Mouse (Mus musculus): ENCODE results near the gene Calhm6. TPM values are rescaled to one million over a fixed set of nuclear protein-coding genes. Genes with fewer than 3 reads are reported as not detected.

Calhm6 gene
- polyA plus RNA-seq, 1 experiment, result not detected

GRCm38 (mm10) chr10:34110863-34111465 lies 16.8 kb downstream of the Calhm6 start:
- Histone ChIP-seq H3K4me3 (ENCODE audit: control insufficient read depth, low read depth, low read length) (no peak overlapping the region), H3K27ac (ENCODE audit: control insufficient read depth, insufficient read depth, low read depth, low read length) (no peak overlapping the region), H3K4me1 (ENCODE audit: control insufficient read depth, insufficient read depth, low read length) (no peaks in the 10 kb centered on the region; the same call in 1 of the 2 replicates), H3K27me3 (ENCODE audit: control insufficient read depth, insufficient read depth, low read length) (no peaks in the 10 kb centered on the region), H3K36me3 (ENCODE audit: control insufficient read depth, insufficient read depth, low read length) (no peaks in the 10 kb centered on the region)
- no peak for TF ChIP-seq POLR2A (IDR thresholded peaks at IDR 0.05; ENCODE audit: control insufficient read depth, low read depth, low read length)
- no peak for TF ChIP-seq CTCF (IDR thresholded peaks at IDR 0.05; ENCODE audit: control insufficient read depth, insufficient read depth, insufficient replicate concordance, low read depth, low read length)

- no peaks in the 10 kb centered on the region for H3K36me3 ChIP-seq (ENCODE audit: control insufficient read depth, insufficient read depth, low read length)
- TF ChIP-seq CTCF (IDR thresholded peaks at IDR 0.05; ENCODE audit: control insufficient read depth, insufficient read depth, insufficient replicate concordance, low read depth, low read length) (no peak), POLR2A (IDR thresholded peaks at IDR 0.05; ENCODE audit: control insufficient read depth, low read depth, low read length) (no peak)
- H3K27ac ChIP-seq (ENCODE audit: control insufficient read depth, insufficient read depth, low read depth, low read length), result no peak within 1 kb of the TSS
- H3K4me3 ChIP-seq (ENCODE audit: control insufficient read depth, low read depth, low read length), result peak within 1 kb of the TSS; percentile 17; the same call in 1 of the 2 replicates
- H3K4me1 ChIP-seq (ENCODE audit: control insufficient read depth, insufficient read depth, low read length), result peaks cover 3% of the 10 kb centered on the region; the same call in 1 of the 2 replicates
- H3K27me3 ChIP-seq (ENCODE audit: control insufficient read depth, insufficient read depth, low read length), result no peaks in the 10 kb centered on the region
Measured at GRCm38 (mm10) chr10:34096418-34096883, 31.3 kb downstream of the Calhm6 start, which contains the start of gene Calhm5. TSS of gene Calhm5 (minus strand) at chr10:34096519.

- Histone ChIP-seq H3K27me3 (ENCODE audit: control insufficient read depth, insufficient read depth, low read length) (no peaks in the 10 kb centered on the region), H3K36me3 (ENCODE audit: control insufficient read depth, insufficient read depth, low read length) (no peaks in the 10 kb centered on the region), H3K27ac (ENCODE audit: control insufficient read depth, insufficient read depth, low read depth, low read length) (no peak overlapping the region), H3K4me1 (ENCODE audit: control insufficient read depth, insufficient read depth, low read length) (peaks cover 3% of the 10 kb centered on the region; the same call in 1 of the 2 replicates), H3K4me3 (ENCODE audit: control insufficient read depth, low read depth, low read length) (peak overlapping the region; percentile 17; the same call in 1 of the 2 replicates)
- TF ChIP-seq POLR2A (IDR thresholded peaks at IDR 0.05; ENCODE audit: control insufficient read depth, low read depth, low read length) (no peak), CTCF (IDR thresholded peaks at IDR 0.05; ENCODE audit: control insufficient read depth, insufficient read depth, insufficient replicate concordance, low read depth, low read length) (no peak)
Measured at GRCm38 (mm10) chr10:34095964-34096363, 31.8 kb downstream of the Calhm6 start.

- Histone ChIP-seq H3K27ac (ENCODE audit: control insufficient read depth, insufficient read depth, low read depth, low read length) (no peak overlapping the region), H3K4me3 (ENCODE audit: control insufficient read depth, low read depth, low read length) (no peak overlapping the region)
- TF ChIP-seq CTCF (IDR thresholded peaks at IDR 0.05; ENCODE audit: control insufficient read depth, insufficient read depth, insufficient replicate concordance, low read depth, low read length) (no peak), POLR2A (IDR thresholded peaks at IDR 0.05; ENCODE audit: control insufficient read depth, low read depth, low read length) (no peak)
Measured at GRCm38 (mm10) chr10:34095147-34095546, 32.6 kb downstream of the Calhm6 start.

GRCm38 (mm10) chr10:34091888-34092287 lies 35.9 kb downstream of the Calhm6 start:
- H3K36me3 ChIP-seq (ENCODE audit: control insufficient read depth, insufficient read depth, low read length), result no peaks in the 10 kb centered on the region
- H3K4me3 ChIP-seq (ENCODE audit: control insufficient read depth, low read depth, low read length), result no peak overlapping the region
- no peaks in the 10 kb centered on the region for H3K27me3 ChIP-seq (ENCODE audit: control insufficient read depth, insufficient read depth, low read length)
- TF ChIP-seq CTCF (IDR thresholded peaks at IDR 0.05; ENCODE audit: control insufficient read depth, insufficient read depth, insufficient replicate concordance, low read depth, low read length) (no peak), POLR2A (IDR thresholded peaks at IDR 0.05; ENCODE audit: control insufficient read depth, low read depth, low read length) (no peak)
- no peak overlapping the region for H3K27ac ChIP-seq (ENCODE audit: control insufficient read depth, insufficient read depth, low read depth, low read length)
- H3K4me1 ChIP-seq (ENCODE audit: control insufficient read depth, insufficient read depth, low read length), result peaks cover 3% of the 10 kb centered on the region; the same call in 1 of the 2 replicates

More at GRCm38 (mm10) chr10:34095147-34095546, 32.6 kb downstream of the Calhm6 start:
- Histone ChIP-seq H3K36me3 (ENCODE audit: control insufficient read depth, insufficient read depth, low read length) (no peaks in the 10 kb centered on the region), H3K4me1 (ENCODE audit: control insufficient read depth, insufficient read depth, low read length) (peaks cover 3% of the 10 kb centered on the region; the same call in 1 of the 2 replicates), H3K27me3 (ENCODE audit: control insufficient read depth, insufficient read depth, low read length) (no peaks in the 10 kb centered on the region)

- no peaks in the 10 kb centered on the region for H3K4me1 ChIP-seq (ENCODE audit: control insufficient read depth, insufficient read depth, low read length)
- TF ChIP-seq POLR2A (IDR thresholded peaks at IDR 0.05; ENCODE audit: control insufficient read depth, low read depth, low read length) (no peak), CTCF (IDR thresholded peaks at IDR 0.05; ENCODE audit: control insufficient read depth, insufficient read depth, insufficient replicate concordance, low read depth, low read length) (no peak)
- H3K36me3 ChIP-seq (ENCODE audit: control insufficient read depth, insufficient read depth, low read length), result no peaks in the 10 kb centered on the region
- H3K27ac ChIP-seq (ENCODE audit: control insufficient read depth, insufficient read depth, low read depth, low read length), result no peak overlapping the region
- H3K4me3 ChIP-seq (ENCODE audit: control insufficient read depth, low read depth, low read length), result no peak overlapping the region
- H3K27me3 ChIP-seq (ENCODE audit: control insufficient read depth, insufficient read depth, low read length), result no peaks in the 10 kb centered on the region
Measured at GRCm38 (mm10) chr10:34090481-34090880, 37.3 kb downstream of the Calhm6 start.

- Histone ChIP-seq H3K27ac (ENCODE audit: control insufficient read depth, insufficient read depth, low read depth, low read length) (no peak overlapping the region), H3K36me3 (ENCODE audit: control insufficient read depth, insufficient read depth, low read length) (no peaks in the 10 kb centered on the region), H3K4me3 (ENCODE audit: control insufficient read depth, low read depth, low read length) (no peak overlapping the region), H3K27me3 (ENCODE audit: control insufficient read depth, insufficient read depth, low read length) (no peaks in the 10 kb centered on the region), H3K4me1 (ENCODE audit: control insufficient read depth, insufficient read depth, low read length) (no peaks in the 10 kb centered on the region)
- TF ChIP-seq CTCF (IDR thresholded peaks at IDR 0.05; ENCODE audit: control insufficient read depth, insufficient read depth, insufficient replicate concordance, low read depth, low read length), result no peak
- TF ChIP-seq POLR2A (IDR thresholded peaks at IDR 0.05; ENCODE audit: control insufficient read depth, low read depth, low read length), result no peak
Measured at GRCm38 (mm10) chr10:34089517-34089916, 38.3 kb downstream of the Calhm6 start.
